Mouse (Mus musculus): Measurements from ENCODE around the gene Gm1123. TPM values are rescaled to one million over a fixed set of nuclear protein-coding genes. Genes with fewer than 3 reads are reported as not detected.

Gene Gm1123
- polyA plus RNA-seq, 1 experiment from 2014 or later, result not detected

DNA sequence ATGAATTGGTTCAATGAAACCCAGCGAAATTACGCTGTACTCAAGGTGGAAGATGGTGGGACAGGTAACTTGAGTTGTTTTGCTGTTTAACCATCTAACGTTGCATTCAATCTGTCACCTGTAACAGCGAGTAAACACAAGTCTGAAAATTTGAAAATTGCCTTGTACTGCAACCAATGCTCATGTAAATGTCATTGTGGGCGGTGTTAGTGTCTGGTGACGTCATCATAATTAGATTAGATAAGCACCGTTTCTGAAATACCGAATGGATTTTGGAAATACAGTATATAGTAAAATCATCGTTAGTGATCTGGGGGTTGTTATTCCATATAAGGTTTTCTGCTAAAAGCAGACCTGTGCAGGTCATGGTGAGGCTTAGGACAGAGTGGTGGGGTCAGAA lies 48.4 kb downstream of the Gm1123 start:
- Histone ChIP-seq H3K9me3 (ENCODE audit: control insufficient read depth, low read length) (no peaks in the 10 kb centered on the region), H3K27ac (replicated peaks; ENCODE audit: low read depth, low read length) (no peak overlapping the region), H3K4me3 (replicated peaks; ENCODE audit: low read depth, low read length) (peak overlapping the region; percentile 83), H3K4me1 (ENCODE audit: control insufficient read depth, insufficient read depth, low read length) (peaks cover 11% of the 10 kb centered on the region), H3K27me3 (ENCODE audit: control insufficient read depth, insufficient read depth, low read length) (peaks cover 4% of the 10 kb centered on the region; the same call in 1 of the 2 replicates), H3K9ac (replicated peaks; ENCODE audit: low read length) (peak overlapping the region; percentile 75), H3K4me2 (ENCODE audit: low read length) (peak overlapping the region; percentile 69), H3K36me3 (ENCODE audit: control insufficient read depth, insufficient read depth, low read length) (0 out of 2 replicates have a peak, but pooled peaks cover 3% of the 10 kb centered on the region)
- DNase-seq (no peak), ATAC-seq (ENCODE audit: low FRiP score, low TSS enrichment) (no peak)
- 50% methylated on average over 9 of the region's 9 CpGs for WGBS

DNA sequence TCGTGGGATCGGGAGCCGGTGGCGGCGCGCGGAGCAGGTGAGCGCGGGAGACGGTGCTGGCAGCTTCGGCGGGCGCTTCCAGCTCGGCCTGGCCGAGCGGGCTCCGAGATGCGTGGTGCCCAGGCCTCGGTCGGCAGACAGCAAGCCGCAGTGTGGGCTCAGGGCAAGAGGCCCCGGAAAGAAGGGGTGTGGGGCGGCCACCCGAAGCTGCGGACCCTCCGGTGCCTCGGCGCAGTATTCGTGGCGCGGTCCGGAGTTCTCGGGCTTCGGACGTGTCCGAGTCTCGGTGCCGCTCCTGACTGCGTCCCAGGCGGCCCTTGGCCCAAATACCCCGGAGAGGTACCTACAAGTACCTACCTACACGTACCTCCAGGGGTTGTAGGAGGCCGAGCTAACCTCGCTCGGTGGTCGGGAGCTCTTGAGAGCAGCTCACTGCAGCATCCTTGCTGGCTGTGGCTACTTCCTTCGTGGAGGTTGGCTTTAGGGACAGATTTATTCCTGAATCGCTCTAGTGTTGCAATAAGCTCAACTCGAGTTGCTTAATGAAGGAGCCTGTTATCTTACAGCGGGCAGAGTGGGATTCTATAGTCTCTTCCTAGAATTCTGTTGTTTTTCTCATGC lies 48.9 kb downstream of the Gm1123 start:
- H3K4me3 ChIP-seq (replicated peaks; ENCODE audit: low read depth, low read length), result peak overlapping the region; percentile 83
- H3K36me3 ChIP-seq (ENCODE audit: control insufficient read depth, insufficient read depth, low read length), result no peaks in the 10 kb centered on the region
- ATAC-seq (ENCODE audit: low FRiP score, low TSS enrichment) (peak; percentile 59), DNase-seq (peak; percentile 58)
- peaks cover 4% of the 10 kb centered on the region; the same call in 1 of the 2 replicates for H3K27me3 ChIP-seq (ENCODE audit: control insufficient read depth, insufficient read depth, low read length)
- WGBS, result under 1% methylated on average over 50 of the region's 50 CpGs
- H3K9me3 ChIP-seq (ENCODE audit: control insufficient read depth, low read length), result no peaks in the 10 kb centered on the region
- peak overlapping the region; percentile 75 for H3K9ac ChIP-seq (replicated peaks; ENCODE audit: low read length)
- H3K27ac ChIP-seq (replicated peaks; ENCODE audit: low read depth, low read length), result peak overlapping the region; percentile 67
- H3K4me1 ChIP-seq (ENCODE audit: control insufficient read depth, insufficient read depth, low read length), result peaks cover 11% of the 10 kb centered on the region
- H3K4me2 ChIP-seq (ENCODE audit: low read length), result peak overlapping the region; percentile 69

DNA sequence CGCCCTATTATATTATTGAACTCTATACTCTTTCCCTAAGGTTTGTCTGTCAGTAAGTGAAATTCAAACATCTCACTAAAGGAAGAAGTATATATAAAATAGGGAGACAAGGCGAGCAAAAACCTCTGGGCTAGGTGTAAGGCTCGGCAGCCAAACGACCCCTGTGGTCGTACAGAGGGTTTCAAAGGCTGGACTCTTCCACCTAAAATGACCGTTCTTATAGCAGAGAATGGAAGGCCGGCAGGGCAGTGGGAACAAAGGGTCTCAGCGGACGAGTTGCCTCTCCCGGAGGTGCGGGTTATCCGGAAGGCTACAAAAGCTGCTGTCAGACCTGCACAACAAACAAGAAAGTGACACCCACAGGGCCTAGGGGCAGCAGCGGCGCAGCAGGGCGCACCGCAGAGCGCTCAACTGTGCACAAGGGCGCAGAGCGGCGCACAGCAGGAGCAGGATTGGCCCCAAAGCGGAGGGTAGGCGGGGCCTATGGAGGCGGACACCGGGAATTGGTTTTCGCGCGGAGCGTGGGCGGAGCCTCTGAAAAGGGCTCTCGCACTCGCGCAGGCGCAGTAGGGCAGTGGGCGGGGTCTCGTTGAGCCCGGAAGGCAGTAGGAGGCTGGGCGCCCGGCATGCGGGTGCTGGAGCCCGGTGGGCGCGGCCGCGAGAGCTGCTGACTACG lies 49.6 kb downstream of the Gm1123 start, which contains the start of gene Faim:
Gene Faim (plus strand): TSS at position 574 of the 676 bp plus-strand sequence.
- 1% methylated on average over 45 of the region's 45 CpGs for WGBS
- Histone ChIP-seq H3K27ac (replicated peaks; ENCODE audit: low read depth, low read length) (peak within 1 kb of the TSS; percentile 67), H3K4me1 (ENCODE audit: control insufficient read depth, insufficient read depth, low read length) (peaks cover 11% of the 10 kb centered on the region), H3K4me2 (ENCODE audit: low read length) (peak within 1 kb of the TSS; percentile 69), H3K4me3 (replicated peaks; ENCODE audit: low read depth, low read length) (peak within 1 kb of the TSS; percentile 83), H3K9me3 (ENCODE audit: control insufficient read depth, low read length) (no peaks in the 10 kb centered on the region), H3K27me3 (ENCODE audit: control insufficient read depth, insufficient read depth, low read length) (peaks cover 4% of the 10 kb centered on the region; the same call in 1 of the 2 replicates), H3K9ac (replicated peaks; ENCODE audit: low read length) (peak within 1 kb of the TSS; percentile 75), H3K36me3 (ENCODE audit: control insufficient read depth, insufficient read depth, low read length) (no peaks in the 10 kb centered on the region)
- DNase-seq (peak; percentile 100), ATAC-seq (ENCODE audit: low FRiP score, low TSS enrichment) (peak; percentile 98)

DNA sequence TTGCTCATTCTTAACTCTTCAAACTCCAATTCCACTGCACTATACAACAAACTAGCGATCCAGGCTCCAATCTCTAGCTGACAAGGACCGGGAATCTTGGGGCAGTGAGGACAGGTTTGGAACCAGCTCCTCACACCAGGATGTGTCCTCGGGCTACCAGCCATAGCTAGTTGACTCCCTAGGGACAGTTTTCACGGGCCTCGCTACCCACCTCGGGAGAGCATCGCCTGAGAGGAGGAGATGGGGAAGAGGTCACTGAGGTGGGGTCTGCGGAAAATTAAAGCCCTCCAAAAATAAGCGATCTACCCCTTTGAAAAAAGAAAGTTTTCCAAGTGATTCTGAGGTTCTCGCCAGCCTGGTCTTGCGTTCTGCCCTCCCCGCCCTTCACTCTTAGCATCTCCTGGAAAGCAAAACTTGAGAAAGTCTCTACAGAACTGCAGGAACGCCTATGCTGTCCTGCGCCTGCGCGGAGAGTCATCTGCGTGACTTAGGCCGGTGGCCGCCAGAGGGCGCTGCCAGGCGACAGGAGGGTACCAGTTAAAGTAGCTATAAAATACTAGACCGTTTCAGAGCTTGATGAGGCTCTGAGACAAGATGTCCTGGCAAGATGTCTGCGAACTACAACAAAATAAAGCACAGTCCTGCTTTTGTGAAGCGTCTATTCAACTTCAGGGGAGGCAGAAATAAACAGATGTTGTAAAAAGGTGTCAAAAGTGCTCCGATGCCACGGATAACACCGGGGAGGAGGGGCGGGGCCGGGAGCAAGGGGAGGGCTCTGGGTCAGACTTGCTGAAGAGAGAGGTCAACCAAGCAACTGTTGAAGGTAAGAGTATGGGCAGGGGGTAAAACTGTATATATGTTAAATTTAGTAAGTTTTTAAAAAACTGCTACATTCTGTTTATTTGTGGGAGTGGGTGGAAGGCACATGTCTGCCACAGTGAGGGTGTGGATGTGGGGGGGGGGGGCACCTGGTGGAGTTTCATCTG lies 55.8 kb downstream of the Gm1123 start:
- H3K4me1 ChIP-seq (ENCODE audit: control insufficient read depth, insufficient read depth, low read length), result no peaks in the 10 kb centered on the region
- H3K27ac ChIP-seq (replicated peaks; ENCODE audit: low read depth, low read length), result no peak overlapping the region
- H3K4me3 ChIP-seq (replicated peaks; ENCODE audit: low read depth, low read length), result peak overlapping the region; percentile 25
- WGBS, result 6% methylated on average over 29 of the region's 29 CpGs
- no peaks in the 10 kb centered on the region for H3K9me3 ChIP-seq (ENCODE audit: control insufficient read depth, low read length)
- peak overlapping the region; percentile 53 for H3K4me2 ChIP-seq (ENCODE audit: low read length)
- no peaks in the 10 kb centered on the region for H3K36me3 ChIP-seq (ENCODE audit: control insufficient read depth, insufficient read depth, low read length)
- H3K27me3 ChIP-seq (ENCODE audit: control insufficient read depth, insufficient read depth, low read length), result peaks cover 26% of the 10 kb centered on the region
- no peak overlapping the region for H3K9ac ChIP-seq (replicated peaks; ENCODE audit: low read length)
- DNase-seq (peak; percentile 93), ATAC-seq (ENCODE audit: low FRiP score, low TSS enrichment) (peak; percentile 17; the same call in 1 of the 2 replicates)

DNA sequence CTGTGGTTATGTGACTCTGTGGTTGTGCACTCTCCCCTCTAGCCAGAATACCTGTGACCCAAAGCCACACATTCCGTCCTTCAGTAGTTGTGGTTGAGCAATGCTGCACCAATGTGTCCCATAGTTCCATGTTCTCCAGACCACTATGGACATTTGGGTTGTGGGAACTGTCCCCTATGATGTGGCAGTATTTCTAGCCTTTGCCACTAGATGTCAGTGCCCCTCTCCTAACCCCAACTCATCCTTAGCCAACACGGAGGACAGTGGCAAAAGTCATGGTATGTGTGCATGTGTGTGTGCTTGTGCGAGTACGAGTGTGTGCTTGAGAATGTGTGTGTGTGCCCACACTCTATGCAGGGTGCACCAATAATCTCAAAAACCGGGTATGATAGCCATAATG lies 59.0 kb downstream of the Gm1123 start:
- Histone ChIP-seq H3K27ac (replicated peaks; ENCODE audit: low read depth, low read length) (no peak overlapping the region), H3K36me3 (ENCODE audit: control insufficient read depth, insufficient read depth, low read length) (no peaks in the 10 kb centered on the region), H3K9ac (replicated peaks; ENCODE audit: low read length) (no peak overlapping the region), H3K4me1 (ENCODE audit: control insufficient read depth, insufficient read depth, low read length) (peaks cover 6% of the 10 kb centered on the region; the same call in 1 of the 2 replicates), H3K4me2 (ENCODE audit: low read length) (no peak overlapping the region), H3K4me3 (replicated peaks; ENCODE audit: low read depth, low read length) (no peak overlapping the region), H3K9me3 (ENCODE audit: control insufficient read depth, low read length) (no peaks in the 10 kb centered on the region), H3K27me3 (ENCODE audit: control insufficient read depth, insufficient read depth, low read length) (peaks cover 55% of the 10 kb centered on the region)
- ATAC-seq (ENCODE audit: low FRiP score, low TSS enrichment) (no peak), DNase-seq (no peak)
- 45% methylated on average over 5 of the region's 5 CpGs for WGBS

DNA sequence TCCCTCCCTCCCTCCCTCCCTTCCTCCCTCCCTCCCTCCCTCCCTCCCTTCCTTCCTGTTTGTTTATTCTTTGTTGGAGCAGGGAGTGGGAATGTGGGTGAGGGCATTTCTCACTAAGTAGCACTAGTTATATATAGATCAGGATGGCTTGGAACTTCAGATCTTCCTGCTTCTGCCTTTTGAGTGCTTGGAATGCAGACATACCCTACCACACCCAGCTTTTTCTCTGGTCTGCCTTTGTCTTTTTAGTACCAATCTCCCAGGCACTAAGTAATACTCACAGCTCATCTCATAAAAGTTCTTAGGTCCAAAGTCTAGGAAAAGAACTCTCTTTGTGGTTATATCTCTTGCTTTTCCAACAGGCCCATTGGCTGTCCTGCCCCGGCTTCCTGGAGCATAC lies 59.4 kb downstream of the Gm1123 start:
- Histone ChIP-seq H3K9ac (replicated peaks; ENCODE audit: low read length) (no peak overlapping the region), H3K4me1 (ENCODE audit: control insufficient read depth, insufficient read depth, low read length) (peaks cover 6% of the 10 kb centered on the region; the same call in 1 of the 2 replicates), H3K36me3 (ENCODE audit: control insufficient read depth, insufficient read depth, low read length) (no peaks in the 10 kb centered on the region), H3K4me3 (replicated peaks; ENCODE audit: low read depth, low read length) (no peak overlapping the region), H3K9me3 (ENCODE audit: control insufficient read depth, low read length) (no peaks in the 10 kb centered on the region), H3K27me3 (ENCODE audit: control insufficient read depth, insufficient read depth, low read length) (peaks cover 59% of the 10 kb centered on the region), H3K27ac (replicated peaks; ENCODE audit: low read depth, low read length) (no peak overlapping the region), H3K4me2 (ENCODE audit: low read length) (no peak overlapping the region)
- WGBS, result 91% methylated on average over 1 of the region's 1 CpGs
- ATAC-seq (ENCODE audit: low FRiP score, low TSS enrichment) (no peak), DNase-seq (no peak)

DNA sequence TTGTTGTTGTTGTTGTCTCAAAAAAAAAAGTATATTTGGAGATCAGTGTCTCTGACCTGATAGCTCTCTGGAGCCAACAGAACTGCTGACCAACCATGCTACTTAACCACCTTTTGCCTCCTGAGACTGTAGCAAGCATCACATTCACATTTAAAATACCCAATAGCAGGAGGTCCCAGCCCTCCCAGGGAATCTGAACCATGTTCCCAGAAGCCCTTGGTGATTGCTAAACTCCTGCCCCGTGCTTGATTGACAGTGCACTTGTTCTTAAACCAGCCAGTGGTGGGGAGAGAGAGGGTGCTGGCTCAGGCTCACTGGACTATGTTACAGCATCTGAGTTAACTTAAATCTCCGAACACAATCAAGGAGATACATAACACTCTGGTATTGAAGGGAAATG lies 60.6 kb downstream of the Gm1123 start:
- Histone ChIP-seq H3K36me3 (ENCODE audit: control insufficient read depth, insufficient read depth, low read length) (no peaks in the 10 kb centered on the region), H3K9ac (replicated peaks; ENCODE audit: low read length) (no peak overlapping the region), H3K4me3 (replicated peaks; ENCODE audit: low read depth, low read length) (no peak overlapping the region), H3K4me2 (ENCODE audit: low read length) (no peak overlapping the region), H3K4me1 (ENCODE audit: control insufficient read depth, insufficient read depth, low read length) (peaks cover 6% of the 10 kb centered on the region; the same call in 1 of the 2 replicates), H3K27ac (replicated peaks; ENCODE audit: low read depth, low read length) (no peak overlapping the region), H3K27me3 (ENCODE audit: control insufficient read depth, insufficient read depth, low read length) (peaks cover 70% of the 10 kb centered on the region), H3K9me3 (ENCODE audit: control insufficient read depth, low read length) (no peaks in the 10 kb centered on the region)
- DNase-seq (no peak), ATAC-seq (ENCODE audit: low FRiP score, low TSS enrichment) (no peak)
- 27% methylated on average over 2 of the region's 2 CpGs for WGBS

DNA sequence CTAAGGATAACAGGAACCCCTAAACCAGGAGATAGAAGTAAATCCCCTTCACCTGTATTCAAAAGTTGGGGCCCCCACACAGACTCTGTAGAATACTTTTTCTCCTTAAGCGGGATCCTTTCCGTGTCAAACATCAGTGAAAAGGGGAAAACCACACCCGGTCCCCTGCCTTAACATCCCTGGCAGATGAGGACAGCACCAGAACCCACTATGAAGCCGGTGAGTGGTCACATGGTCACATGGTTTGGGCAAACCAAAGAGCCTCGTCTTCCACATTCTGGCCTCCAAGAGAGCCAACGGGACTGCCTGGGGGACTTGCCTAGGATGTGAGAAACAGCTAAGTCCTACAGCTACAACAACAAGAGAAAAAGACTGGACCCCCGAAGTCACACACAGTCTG lies 62.0 kb downstream of the Gm1123 start:
- H3K4me1 ChIP-seq (ENCODE audit: control insufficient read depth, insufficient read depth, low read length), result peaks cover 6% of the 10 kb centered on the region; the same call in 1 of the 2 replicates
- H3K27me3 ChIP-seq (ENCODE audit: control insufficient read depth, insufficient read depth, low read length), result peaks cover 72% of the 10 kb centered on the region
- peak overlapping the region; percentile 24 for H3K4me3 ChIP-seq (replicated peaks; ENCODE audit: low read depth, low read length)
- no peak overlapping the region for H3K9ac ChIP-seq (replicated peaks; ENCODE audit: low read length)
- no peak for ATAC-seq (ENCODE audit: low FRiP score, low TSS enrichment)
- no peaks in the 10 kb centered on the region for H3K36me3 ChIP-seq (ENCODE audit: control insufficient read depth, insufficient read depth, low read length)
- 2% methylated on average over 7 of the region's 7 CpGs for WGBS
- no peaks in the 10 kb centered on the region for H3K9me3 ChIP-seq (ENCODE audit: control insufficient read depth, low read length)
- no peak for DNase-seq
- H3K4me2 ChIP-seq (ENCODE audit: low read length), result peak overlapping the region; percentile 50
- no peak overlapping the region for H3K27ac ChIP-seq (replicated peaks; ENCODE audit: low read depth, low read length)
